Mouse (Mus musculus): ENCODE results near the gene Lekr1.

Lekr1 gene

GRCm38 (mm10) chr3:65665977-65666766, at the start of gene Lekr1:
Lekr1 (plus strand) TSS chr3:65666228.
- peak; percentile 69 for DNase-seq (ENCODE audit: low spot score)

GRCm38 (mm10) chr3:65617507-65617906, 48.5 kb upstream of the Lekr1 start:
- no peak for DNase-seq (ENCODE audit: low spot score)

- DNase-seq (ENCODE audit: low spot score) = no peak
These were observed 46.7 kb upstream of the Lekr1 start for GRCm38 (mm10) chr3:65619340-65619739.

GRCm38 (mm10) chr3:65623057-65623456, 43.0 kb upstream of the Lekr1 start:
- no peak for DNase-seq (ENCODE audit: low spot score)

GRCm38 (mm10) chr3:65625496-65626289, 40.3 kb upstream of the Lekr1 start:
- no peak for DNase-seq (ENCODE audit: low spot score)

GRCm38 (mm10) chr3:65626290-65626914, 39.6 kb upstream of the Lekr1 start:
- no peak for DNase-seq (ENCODE audit: low spot score)

GRCm38 (mm10) chr3:65627021-65627706, 38.9 kb upstream of the Lekr1 start:
- DNase-seq (ENCODE audit: low spot score) = no peak

- DNase-seq (ENCODE audit: low spot score) = no peak
These were observed 38.4 kb upstream of the Lekr1 start for GRCm38 (mm10) chr3:65627707-65628028.

- no peak for DNase-seq (ENCODE audit: low spot score)
These were observed 36.4 kb upstream of the Lekr1 start for GRCm38 (mm10) chr3:65629565-65630112.

- no peak for DNase-seq (ENCODE audit: low spot score)
These were observed 32.4 kb upstream of the Lekr1 start for GRCm38 (mm10) chr3:65633604-65634003.

- DNase-seq (ENCODE audit: low spot score) = no peak
These were observed 30.0 kb upstream of the Lekr1 start for GRCm38 (mm10) chr3:65635983-65636382.

GRCm38 (mm10) chr3:65637313-65637712, 28.7 kb upstream of the Lekr1 start:
- no peak for DNase-seq (ENCODE audit: low spot score)

- DNase-seq (ENCODE audit: low spot score) = no peak
These were observed 27.1 kb upstream of the Lekr1 start for GRCm38 (mm10) chr3:65638896-65639295.

- DNase-seq (ENCODE audit: low spot score) = no peak
These were observed 26.5 kb upstream of the Lekr1 start for GRCm38 (mm10) chr3:65639454-65640014.

GRCm38 (mm10) chr3:65642959-65643358, 23.1 kb upstream of the Lekr1 start:
- DNase-seq (ENCODE audit: low spot score) = no peak

- no peak for DNase-seq (ENCODE audit: low spot score)
These were observed 22.4 kb upstream of the Lekr1 start for GRCm38 (mm10) chr3:65643654-65644053.

GRCm38 (mm10) chr3:65647592-65647991, 18.4 kb upstream of the Lekr1 start:
- DNase-seq (ENCODE audit: low spot score) = no peak

GRCm38 (mm10) chr3:65648913-65649312, 17.1 kb upstream of the Lekr1 start:
- DNase-seq (ENCODE audit: low spot score) = no peak

- DNase-seq (ENCODE audit: low spot score) = no peak
These were observed 15.7 kb upstream of the Lekr1 start for GRCm38 (mm10) chr3:65650156-65650815.

GRCm38 (mm10) chr3:65654541-65655206, 11.4 kb upstream of the Lekr1 start:
- DNase-seq (ENCODE audit: low spot score) = no peak

GRCm38 (mm10) chr3:65656451-65656850, 9.6 kb upstream of the Lekr1 start:
- DNase-seq (ENCODE audit: low spot score) = no peak
